Mouse (Mus musculus) lung, adult 2 months (tissue): ENCODE data around the gene Nid1.

ENCODE experiments used
- CTCF ChIP-seq: fragments of 200-500 bp; IDR thresholded peaks from 2 replicates; pipeline ENCODE4 v1.5.1; 2011; ENCODE audit warnings: mild to moderate bottlenecking, low read length, control low read depth; ENCODE audit not compliant: insufficient read depth
- POLR2A ChIP-seq: fragments of 200-500 bp; IDR thresholded peaks from 2 replicates; pipeline ENCODE4 v1.6.1; 2011; ENCODE audit warnings: low read depth, mild to moderate bottlenecking, control low read depth, low read length, borderline replicate concordance; ENCODE audit errors: extremely low read depth

DNA sequence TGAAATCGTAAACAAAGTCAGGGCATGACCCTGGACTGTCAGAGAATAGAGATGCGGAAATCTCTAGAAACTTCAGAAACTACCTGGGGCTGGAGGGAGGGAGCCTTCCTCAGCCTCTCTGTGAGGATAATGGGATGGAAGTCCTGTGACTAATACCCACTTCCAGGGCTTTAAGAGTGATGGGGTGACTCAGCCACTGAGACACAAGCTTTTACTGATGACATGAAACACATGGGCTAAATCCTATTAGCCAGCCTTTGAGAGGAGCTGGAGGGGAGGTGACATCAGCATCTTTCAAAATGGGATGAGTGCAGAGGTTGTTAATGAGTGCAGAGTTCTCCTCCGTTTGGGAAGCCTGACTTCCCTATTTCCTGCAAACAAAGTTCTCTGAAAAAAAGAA, 114.7 kb downstream of the Nid1 start:
- no peak for TF ChIP-seq POLR2A
- TF ChIP-seq CTCF, result no peak
